Mouse (Mus musculus) forelimb bud, embryonic 11.5 days (tissue): Measurements from ENCODE around the gene Yjefn3.

Source experiments
- DNase-seq: peaks from one replicate; pipeline ENCODE4 v3.0.0-alpha.2; 2012; ENCODE audit warnings: low read depth, low spot score

The Yjefn3 gene

DNA sequence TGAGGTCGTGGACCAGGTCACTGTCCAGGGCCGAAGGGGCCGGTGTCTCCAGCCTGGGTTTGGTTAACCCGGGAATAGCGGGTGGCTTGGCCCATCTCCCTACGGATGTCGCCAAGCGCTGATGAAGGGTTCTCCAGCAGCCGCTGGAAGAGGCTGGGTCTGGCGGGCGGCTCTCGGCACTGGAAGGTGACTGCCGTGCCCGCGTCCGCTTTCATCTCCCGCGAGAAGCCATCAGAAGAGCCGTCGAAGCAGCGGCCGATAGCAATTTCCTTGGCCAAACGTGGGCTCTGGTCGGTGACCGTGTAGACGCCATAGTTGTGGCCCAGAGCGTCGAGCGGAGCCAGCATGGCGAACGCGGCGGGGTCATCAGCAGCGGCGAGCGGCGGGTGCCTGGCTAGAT is 21.7 kb downstream of the Yjefn3 start:
- DNase-seq: no peak

DNA sequence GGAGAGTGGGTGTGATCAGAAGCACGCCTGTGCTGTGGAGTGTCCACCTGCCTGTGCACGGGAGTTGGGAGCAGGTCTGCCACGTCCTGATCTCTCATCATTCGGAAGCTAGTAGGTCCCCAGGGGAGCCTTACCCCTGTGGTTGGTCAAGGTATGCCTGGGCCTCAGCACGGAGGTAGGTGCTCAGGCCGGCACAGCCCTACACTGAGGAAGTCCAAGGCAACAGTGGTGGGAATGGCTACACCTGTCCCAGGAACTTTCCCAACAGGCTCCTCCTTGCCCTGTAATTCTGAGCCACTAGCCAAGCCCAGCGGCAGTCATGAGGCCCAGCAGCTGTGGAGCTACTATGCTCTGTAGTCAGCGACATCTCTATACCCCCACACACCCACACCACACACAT is 22.8 kb downstream of the Yjefn3 start:
- DNase-seq: no peak

DNA sequence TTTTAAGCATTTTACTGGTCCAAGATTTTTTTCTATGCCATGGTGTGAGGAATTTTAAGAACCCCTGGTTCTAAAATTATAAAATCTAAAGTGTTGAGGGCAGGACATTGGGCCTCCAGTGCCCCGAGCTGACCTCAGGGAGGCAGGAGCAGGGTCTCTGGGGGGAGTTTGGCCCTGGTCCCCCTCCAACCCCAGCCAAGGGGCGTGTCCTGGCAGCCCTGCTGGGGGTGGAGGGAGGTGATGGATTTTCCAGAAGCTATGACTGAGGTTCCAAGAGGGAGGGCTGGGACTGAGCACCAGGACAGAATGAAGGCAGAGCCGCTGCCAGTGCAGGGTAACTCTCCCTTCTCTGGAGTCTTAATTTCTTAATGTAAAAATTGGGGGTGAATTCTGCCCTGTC is 24.5 kb downstream of the Yjefn3 start:
- DNase-seq: no peak

DNA sequence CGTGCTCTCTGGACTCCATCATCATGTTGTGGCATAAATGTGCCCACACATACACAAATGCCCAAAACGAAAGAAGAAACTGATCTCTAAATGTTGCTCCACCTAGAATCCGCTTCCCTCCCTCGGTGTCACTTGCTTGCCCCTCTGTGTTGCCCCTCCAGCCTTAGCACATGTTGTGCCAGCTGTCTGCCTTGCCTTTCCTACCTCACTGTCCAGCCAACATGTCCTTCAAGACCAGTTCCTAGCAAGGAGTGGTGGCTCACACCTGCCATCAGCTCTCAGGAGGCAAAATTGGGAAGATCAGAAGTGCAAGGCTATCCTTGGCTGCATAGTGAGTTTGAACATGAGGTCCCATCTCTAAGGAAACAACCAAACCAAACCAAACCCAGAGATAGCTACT is 25.1 kb downstream of the Yjefn3 start:
- DNase-seq: no peak

DNA sequence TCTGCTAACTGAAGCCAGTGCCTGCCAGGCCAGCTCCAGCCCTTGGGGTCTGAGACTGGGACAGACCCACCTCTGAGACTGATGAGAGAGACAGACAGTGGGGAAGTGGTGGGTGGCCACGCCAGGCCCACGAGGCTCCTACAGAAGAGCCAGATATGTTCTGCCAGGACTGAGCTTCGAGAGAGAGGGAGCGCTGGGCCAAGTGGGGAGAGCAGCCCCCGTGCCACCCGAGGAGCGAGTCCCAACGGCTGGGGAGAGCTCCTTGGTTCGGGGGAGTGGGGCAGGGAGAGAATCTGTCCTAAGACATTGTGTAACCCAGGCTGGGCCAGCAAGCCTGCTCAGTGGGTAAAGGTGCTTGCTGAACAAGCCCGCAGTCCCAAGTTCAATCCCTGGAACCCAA is 25.5 kb downstream of the Yjefn3 start:
- DNase-seq: no peak

DNA sequence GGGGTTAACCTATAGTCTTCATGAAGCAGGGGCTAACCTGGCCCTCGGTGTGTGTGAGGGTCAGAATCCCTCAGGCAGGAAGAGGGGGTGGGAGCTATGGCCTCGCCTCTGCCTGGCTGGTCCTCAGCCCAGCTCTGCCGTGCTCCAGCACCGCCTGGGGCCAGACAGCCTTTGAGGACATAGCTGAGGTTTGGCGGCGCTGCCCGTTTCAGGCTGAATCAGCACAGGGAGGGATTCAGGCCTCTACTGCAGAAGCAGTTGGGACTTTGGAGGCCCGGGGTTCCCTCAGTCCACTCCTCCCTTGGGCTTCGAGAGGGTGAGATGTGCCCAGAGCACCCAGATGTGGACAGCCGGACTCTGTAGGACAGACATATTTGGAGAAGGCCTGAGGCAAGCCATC is 26.4 kb downstream of the Yjefn3 start:
- DNase-seq: no peak

GRCm38 (mm10) chr8:69874654-69875053 is 27.9 kb downstream of the Yjefn3 start:
- DNase-seq: no peak

- peak; percentile 68 for DNase-seq
Observed at GRCm38 (mm10) chr8:69874155-69874554, 28.4 kb downstream of the Yjefn3 start.

- DNase-seq: no peak
Observed at GRCm38 (mm10) chr8:69870907-69871306, 31.6 kb downstream of the Yjefn3 start.

DNA sequence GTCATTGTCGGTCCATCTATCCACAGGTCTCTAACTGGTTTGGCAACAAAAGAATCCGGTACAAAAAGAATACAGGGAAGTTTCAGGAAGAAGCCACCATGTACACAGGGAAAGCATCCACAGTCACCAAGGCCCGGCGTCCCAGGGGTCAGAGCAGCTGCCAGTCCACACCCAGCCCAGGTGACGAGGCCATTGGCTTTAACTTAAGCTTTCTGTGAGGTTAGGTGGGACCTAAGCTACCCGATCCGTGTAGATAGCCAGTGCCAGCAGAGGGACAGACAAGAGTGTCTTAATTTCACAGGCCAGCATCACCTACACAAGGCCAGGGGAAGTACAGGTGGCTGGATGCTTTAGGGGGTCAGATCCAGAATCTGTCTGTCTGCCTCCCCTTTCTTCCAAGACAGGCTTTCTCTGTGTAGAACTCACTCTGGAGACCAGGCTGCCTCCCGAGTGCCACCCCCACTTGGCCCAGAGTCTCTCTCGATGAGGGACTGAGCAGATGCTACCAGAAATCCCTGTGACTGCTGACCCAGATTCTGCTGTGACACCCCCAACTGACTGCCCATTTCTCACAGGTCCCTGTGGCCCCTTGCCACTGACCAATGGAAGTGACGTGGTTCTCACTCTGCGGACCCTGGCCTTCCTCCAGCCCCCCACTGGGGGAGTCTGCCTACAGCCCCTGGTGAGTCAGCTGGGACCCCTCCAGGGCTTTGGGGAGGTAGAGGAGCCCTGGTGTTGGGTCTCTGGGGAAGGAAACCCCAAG is 32.3 kb downstream of the Yjefn3 start:
- no peak for DNase-seq

- no peak for DNase-seq
Observed at GRCm38 (mm10) chr8:69867696-69868326, 34.7 kb downstream of the Yjefn3 start.

DNA sequence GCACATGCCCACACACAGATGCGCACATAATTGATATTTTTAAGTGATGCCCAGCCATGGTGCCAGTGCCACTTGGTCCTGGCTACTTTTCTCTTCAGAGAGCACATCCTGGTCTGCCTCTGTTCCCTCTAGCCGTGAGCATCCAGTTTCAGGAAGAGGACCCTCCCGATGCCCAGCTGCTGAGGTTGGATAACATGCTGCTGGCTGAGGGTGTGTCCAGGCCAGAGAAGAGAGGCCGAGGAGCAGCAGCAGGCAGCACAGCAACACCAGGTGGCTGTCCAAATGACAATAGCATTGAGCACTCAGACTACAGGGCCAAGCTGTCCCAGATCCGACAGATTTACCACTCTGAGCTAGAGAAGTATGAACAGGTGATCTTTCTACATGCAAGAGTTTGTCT is 38.3 kb downstream of the Yjefn3 start:
- DNase-seq: no peak

GRCm38 (mm10) chr8:69863387-69864020 is 39.0 kb downstream of the Yjefn3 start:
- DNase-seq: no peak

GRCm38 (mm10) chr8:69861251-69861650 is 41.3 kb downstream of the Yjefn3 start:
- DNase-seq: no peak

GRCm38 (mm10) chr8:69860807-69861206 is 41.7 kb downstream of the Yjefn3 start:
- DNase-seq: no peak

DNA sequence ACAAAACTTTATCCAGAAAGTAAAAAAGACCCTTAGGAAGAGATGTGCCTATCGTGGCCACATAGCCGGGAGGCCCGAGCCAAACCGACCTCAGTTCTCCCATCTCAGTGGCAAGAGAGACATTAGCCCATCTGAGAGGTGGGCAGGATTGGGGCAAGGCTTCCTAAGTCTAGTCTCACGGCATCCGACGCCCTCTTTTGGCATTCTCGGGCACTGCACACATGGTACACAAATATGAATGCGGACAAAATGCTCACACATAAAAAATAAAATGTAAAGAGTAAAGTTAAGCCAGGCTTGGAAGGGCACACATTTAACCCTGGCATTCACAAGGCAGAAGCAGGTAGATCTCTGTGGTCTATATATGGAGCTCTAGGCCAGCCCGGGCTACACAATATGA is 48.6 kb downstream of the Yjefn3 start:
- DNase-seq: no peak

- DNase-seq: no peak
Observed at GRCm38 (mm10) chr8:69850926-69851506, 51.5 kb downstream of the Yjefn3 start.

- no peak for DNase-seq
Observed at GRCm38 (mm10) chr8:69849899-69850298, 52.6 kb downstream of the Yjefn3 start.

DNA sequence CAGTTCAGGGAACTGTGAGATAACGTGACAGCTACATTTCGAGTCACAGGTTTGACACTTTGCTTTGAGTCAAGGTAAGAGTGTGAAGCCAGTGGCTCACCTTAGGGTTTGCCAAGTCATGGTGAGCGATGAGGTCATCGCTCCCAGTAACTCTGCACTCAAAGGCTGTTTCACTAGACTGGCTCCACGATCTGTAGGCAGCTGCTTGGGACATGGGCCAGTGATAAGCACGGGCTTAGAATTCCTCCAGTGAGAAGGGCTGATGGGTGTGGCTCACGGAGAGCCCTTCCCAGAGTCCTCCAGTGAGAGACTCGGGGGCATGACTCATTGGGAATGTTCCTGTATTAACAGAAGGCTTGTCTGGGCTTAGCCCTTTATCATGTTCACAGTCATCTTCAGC is 53.6 kb downstream of the Yjefn3 start:
- no peak for DNase-seq

- no peak for DNase-seq
Observed at GRCm38 (mm10) chr8:69847167-69848065, 55.1 kb downstream of the Yjefn3 start.
